ENCODE assay signal across 9 mouse cellular contexts in genomic region chr11:78161968-78162367, GRCm38 (mm10). TPM values are rescaled to one million over a fixed set of nuclear protein-coding genes. Genes with fewer than 3 reads are reported as not detected.
DNase-seq lines count a peak whose midpoint lies in the region; ATAC-seq and TF ChIP-seq lines count a peak whose summit lies in the region.
"Had no signal": no experiment of that assay in that cellular context is flagged by ENCODE, and none has a peak within 500 bp of the region (broad histone marks: within the 10 kb centered on the region; RNA-seq: fewer than 3 reads in every experiment).

No protein-coding gene starts in this region.

- no peaks in the 10 kb centered on the region for H3K9me3 ChIP-seq in lung, postnatal 0 days (ENCODE audit: low read length)
- H3K9me3 ChIP-seq in limb, embryonic 10.5 days (replicated peaks): no peaks in the 10 kb centered on the region
- H3K9me3 ChIP-seq in stomach, embryonic 14.5 days (ENCODE audit: control insufficient read depth, low read depth, low read length): no peaks in the 10 kb centered on the region

- no peak for ATAC-seq in lung, postnatal 0 days
- ATAC-seq in stomach, embryonic 14.5 days (ENCODE audit: insufficient number of reproducible peaks, insufficient read depth, low FRiP score, low read depth): no peak
- ATAC-seq: CD4-positive, CD25-positive, alpha-beta regulatory T cell, adult 4 months had no signal

- peak overlapping the region; percentile 14; the same call in 1 of the 2 replicates for H3K27ac ChIP-seq in lung, postnatal 0 days (ENCODE audit: low read length)
- H3K27ac ChIP-seq in limb, embryonic 10.5 days: peak overlapping the region; percentile 99; the same call in 1 of the 2 replicates
- peak overlapping the region; percentile 21; the same call in 1 of the 2 replicates for H3K27ac ChIP-seq in stomach, embryonic 14.5 days (ENCODE audit: low read length)

- no peak overlapping the region for H3K4me2 ChIP-seq in lung, postnatal 0 days (replicated peaks; ENCODE audit: low read depth, low read length)
- H3K4me2 ChIP-seq in stomach, embryonic 14.5 days (replicated peaks; ENCODE audit: low read depth, low read length): no peak overlapping the region; the same call in 1 of the 2 replicates

- no peaks in the 10 kb centered on the region for H3K36me3 ChIP-seq in lung, postnatal 0 days (ENCODE audit: insufficient read depth, low read length)
- peaks cover 74% of the 10 kb centered on the region for H3K36me3 ChIP-seq in limb, embryonic 10.5 days
- H3K36me3 ChIP-seq in stomach, embryonic 14.5 days (ENCODE audit: control insufficient read depth, insufficient read depth, low read length): peaks cover 62% of the 10 kb centered on the region

- H3K27me3 ChIP-seq in lung, postnatal 0 days (replicated peaks; ENCODE audit: insufficient read depth, low read length): no peaks in the 10 kb centered on the region
- no peaks in the 10 kb centered on the region for H3K27me3 ChIP-seq in limb, embryonic 10.5 days (ENCODE audit: low read depth, poor library complexity, severe bottlenecking)
- no peaks in the 10 kb centered on the region for H3K27me3 ChIP-seq in stomach, embryonic 14.5 days (ENCODE audit: control insufficient read depth, insufficient read depth, low read length)

- TF ChIP-seq EP300 in lung, postnatal 0 days (IDR thresholded peaks at IDR 0.05): no peak

- H3K9ac ChIP-seq in lung, postnatal 0 days (replicated peaks; ENCODE audit: low read depth): no peak overlapping the region
- H3K9ac ChIP-seq in stomach, embryonic 14.5 days (replicated peaks; ENCODE audit: low read depth, low read length): no peak overlapping the region

- WGBS in lung, postnatal 0 days: 16% methylated on average over 4 of the region's 4 CpGs
- WGBS in limb, embryonic 10.5 days: 77% methylated on average over 4 of the region's 4 CpGs
- WGBS in stomach, embryonic 14.5 days: 57% methylated on average over 4 of the region's 4 CpGs

- H3K4me3 ChIP-seq in lung, postnatal 0 days (ENCODE audit: low read depth, low read length): no peak overlapping the region
- peak overlapping the region; percentile 98 for H3K4me3 ChIP-seq in limb, embryonic 10.5 days
- H3K4me3 ChIP-seq in stomach, embryonic 14.5 days (ENCODE audit: low read depth, low read length): 0 out of 2 replicates have a peak overlapping the region, but pooled peaks have one; percentile 98

- DNase-seq in heart, adult 11 months: peak; percentile 89
- no peak for DNase-seq in heart, postnatal 4 days
- DNase-seq in lung, postnatal 0 days (ENCODE audit: low spot score): no peak
- no peak for DNase-seq in lung, adult 18-20 months
- no peak for DNase-seq in limb, embryonic 10.5 days (ENCODE audit: low spot score)
- no peak for DNase-seq in spleen, postnatal 36 days (ENCODE audit: low spot score in 2 of 2)
- DNase-seq in frontal cortex, postnatal 14 days (ENCODE audit: low spot score in 2 of 2): no peak

- TF ChIP-seq CTCF in lung, postnatal 0 days (IDR thresholded peaks at IDR 0.05): no peak

- peaks cover 23% of the 10 kb centered on the region for H3K4me1 ChIP-seq in lung, postnatal 0 days (ENCODE audit: insufficient read depth, low read depth, low read length)
- H3K4me1 ChIP-seq in limb, embryonic 10.5 days: peaks cover 51% of the 10 kb centered on the region
- H3K4me1 ChIP-seq in stomach, embryonic 14.5 days (ENCODE audit: control insufficient read depth, insufficient read depth, low read length): peaks cover 33% of the 10 kb centered on the region

RNA-seq across cellular contexts. Expression of gene Traf4, which starts 3.4 kb away (rescaled TPM):
- total RNA-seq in heart, postnatal 4 days (2021): 10 to 100 TPM; 25.8 to 27.5 TPM
- 33.0 and 33.9 TPM in 2 replicates for polyA plus RNA-seq in lung, postnatal 0 days (2015; fragmentation: Nextera tagmentation; extraction: Ambion mirVana)
- polyA plus RNA-seq in limb, embryonic 10.5 days (2016; fragmentation: Nextera tagmentation; extraction: Ambion mirVana): 178 and 181 TPM in 2 replicates
- 53.5 and 54.7 TPM in 2 replicates for polyA plus RNA-seq in stomach, embryonic 14.5 days (2014; fragmentation: Nextera tagmentation; extraction: Ambion mirVana)

RNA-seq across cellular contexts. Expression of gene Nek8, which starts 14.5 kb away (rescaled TPM):
- total RNA-seq in heart, postnatal 4 days (2021): 1 to 10 TPM; 7.7 to 8.6 TPM
- polyA plus RNA-seq in lung, postnatal 0 days (2015; fragmentation: Nextera tagmentation; extraction: Ambion mirVana): 11.7 and 14.4 TPM in 2 replicates
- 17.3 and 19.9 TPM in 2 replicates for polyA plus RNA-seq in limb, embryonic 10.5 days (2016; fragmentation: Nextera tagmentation; extraction: Ambion mirVana)
- polyA plus RNA-seq in stomach, embryonic 14.5 days (2014; fragmentation: Nextera tagmentation; extraction: Ambion mirVana): 16.0 and 17.4 TPM in 2 replicates

RNA-seq across cellular contexts. Expression of gene Tlcd1, which starts 14.5 kb away (rescaled TPM):
- 1 to 10 TPM; 8.4 to 9.8 TPM for total RNA-seq in heart, postnatal 4 days (2021)
- polyA plus RNA-seq in lung, postnatal 0 days (2015; fragmentation: Nextera tagmentation; extraction: Ambion mirVana): 18.2 and 20.0 TPM in 2 replicates
- 10.0 and 13.1 TPM in 2 replicates for polyA plus RNA-seq in limb, embryonic 10.5 days (2016; fragmentation: Nextera tagmentation; extraction: Ambion mirVana)
- polyA plus RNA-seq in stomach, embryonic 14.5 days (2014; fragmentation: Nextera tagmentation; extraction: Ambion mirVana): 27.1 and 28.0 TPM in 2 replicates

RNA-seq across cellular contexts. Expression of gene Rpl23a, which starts 21.4 kb away (rescaled TPM):
- total RNA-seq in heart, postnatal 4 days (2021): 1,000 to 10,000 TPM; 1,082 to 1,148 TPM
- polyA plus RNA-seq in lung, postnatal 0 days (2015; fragmentation: Nextera tagmentation; extraction: Ambion mirVana): 991 and 1,079 TPM in 2 replicates
- polyA plus RNA-seq in limb, embryonic 10.5 days (2016; fragmentation: Nextera tagmentation; extraction: Ambion mirVana): 1,157 and 1,293 TPM in 2 replicates
- 1,708 and 1,741 TPM in 2 replicates for polyA plus RNA-seq in stomach, embryonic 14.5 days (2014; fragmentation: Nextera tagmentation; extraction: Ambion mirVana)

RNA-seq across cellular contexts. Expression of gene Rab34, which starts 26.3 kb away (rescaled TPM):
- 10 to 100 TPM; 25.2 to 28.0 TPM for total RNA-seq in heart, postnatal 4 days (2021)
- 103 and 104 TPM in 2 replicates for polyA plus RNA-seq in lung, postnatal 0 days (2015; fragmentation: Nextera tagmentation; extraction: Ambion mirVana)
- polyA plus RNA-seq in limb, embryonic 10.5 days (2016; fragmentation: Nextera tagmentation; extraction: Ambion mirVana): 139 and 141 TPM in 2 replicates
- polyA plus RNA-seq in stomach, embryonic 14.5 days (2014; fragmentation: Nextera tagmentation; extraction: Ambion mirVana): 156 and 171 TPM in 2 replicates
- polyA plus RNA-seq: CD4-positive, CD25-positive, alpha-beta regulatory T cell, adult 4 months had no signal

Comparison
In these comparisons a context has a peak if more than half of its experiments do, and no peak if none do; other contexts are left out.
1. H3K27ac ChIP-seq: peak in every context shown above with its lines; median percentile 99 in limb, embryonic 10.5 days; 21 in stomach, embryonic 14.5 days; 14 in lung, postnatal 0 days.